Mouse (Mus musculus) Muller cell, postnatal 12 days (primary cell): ENCODE data around the gene Gm21650.
"Not testable (repeated sequence)": the region's sequence is repeated elsewhere in the genome, so short reads cannot be mapped to it uniquely, and the experiment has no call there.

Experiments
- DNase-seq: peaks from one replicate; pipeline ENCODE4 v3.0.0-alpha.2; 2015; ENCODE audit errors: inconsistent ontology term

Gm21650 gene

DNA sequence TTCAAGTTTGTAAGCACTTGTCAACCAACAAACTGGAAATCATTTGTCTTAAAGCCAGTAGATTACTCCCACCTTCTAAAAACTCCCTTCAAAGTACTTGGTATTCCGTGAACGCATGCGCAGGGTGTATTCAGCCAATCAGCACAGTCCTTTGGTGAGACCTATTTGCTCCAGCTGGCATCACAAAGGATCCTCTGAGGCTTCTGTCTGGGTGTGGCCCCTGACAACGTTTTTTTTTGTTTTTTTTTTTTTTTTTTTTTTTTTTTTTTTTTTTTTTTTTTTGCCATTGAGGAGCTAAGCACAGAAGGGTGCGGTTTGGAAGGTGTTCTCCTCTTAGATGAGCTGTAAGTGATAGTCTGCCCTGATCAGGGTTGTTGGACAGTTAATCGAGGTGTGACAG is at the start of gene Gm21650:
Gene Gm21650, plus strand, starts transcription at position 301 of the 400 bp plus-strand sequence.
- DNase-seq: not testable (repeated sequence)
